Mouse (Mus musculus): ENCODE results near the gene F930015N05Rik. TPM values are rescaled to one million over a fixed set of nuclear protein-coding genes. Genes with fewer than 3 reads are reported as not detected.

Gene F930015N05Rik
- total RNA-seq, 4 experiments from 2014 or later: not detected

Other genes starting within 250 kb of the F930015N05Rik start
- under 1 TPM; 0.19 to 0.38 (median 0.24) TPM for gene Hs3st3a1, start 1.3 kb downstream of the F930015N05Rik start, total RNA-seq (2022)

Measured in gastrocnemius, adult 8-10 months (tissue).